ENCODE assay signal across 21 mouse cellular contexts in genomic region chr16:51048650-51049049, GRCm38 (mm10).
DNase-seq lines count a peak whose midpoint lies in the region; ATAC-seq and TF ChIP-seq lines count a peak whose summit lies in the region.
"Had no signal": no experiment of that assay in that cellular context is flagged by ENCODE, and none has a peak within 500 bp of the region (broad histone marks: within the 10 kb centered on the region; RNA-seq: fewer than 3 reads in every experiment).

No protein-coding gene starts in this region.

- no peaks in the 10 kb centered on the region for H3K27me3 ChIP-seq in embryonic facial prominence, embryonic 14.5 days (replicated peaks; ENCODE audit: control insufficient read depth, insufficient read depth, low read length)
- H3K27me3 ChIP-seq in embryonic facial prominence, embryonic 10.5 days (replicated peaks; ENCODE audit: low read depth, poor library complexity, severe bottlenecking) = no peaks in the 10 kb centered on the region
- H3K27me3 ChIP-seq in heart, embryonic 12.5 days (replicated peaks) = no peaks in the 10 kb centered on the region
- H3K27me3 ChIP-seq in lung, postnatal 0 days (replicated peaks; ENCODE audit: insufficient read depth, low read length) = no peaks in the 10 kb centered on the region
- H3K27me3 ChIP-seq: CH12.LX; embryonic facial prominence, embryonic 12.5 days; liver, embryonic 15.5 days; neural tube, embryonic 15.5 days had no signal

- no peak for TF ChIP-seq EP300 in lung, postnatal 0 days (IDR thresholded peaks at IDR 0.05)

- H3K4me3 ChIP-seq in embryonic facial prominence, embryonic 14.5 days (ENCODE audit: low read depth, low read length) = no peak overlapping the region
- no peak overlapping the region for H3K4me3 ChIP-seq in embryonic facial prominence, embryonic 10.5 days
- no peak overlapping the region for H3K4me3 ChIP-seq in heart, embryonic 12.5 days
- H3K4me3 ChIP-seq in lung, postnatal 0 days (ENCODE audit: low read depth, low read length) = no peak overlapping the region
- H3K4me3 ChIP-seq: embryonic facial prominence, embryonic 12.5 days; forebrain, embryonic 10.5 days; liver, embryonic 15.5 days; myocyte; neural tube, embryonic 15.5 days had no signal

- no peak for TF ChIP-seq CTCF in lung, postnatal 0 days (IDR thresholded peaks at IDR 0.05)

- H3K4me2 ChIP-seq in embryonic facial prominence, embryonic 14.5 days (ENCODE audit: low read depth, low read length) = no peak overlapping the region
- no peak overlapping the region for H3K4me2 ChIP-seq in heart, embryonic 12.5 days
- no peak overlapping the region for H3K4me2 ChIP-seq in lung, postnatal 0 days (replicated peaks; ENCODE audit: low read depth, low read length)
- H3K4me2 ChIP-seq: embryonic facial prominence, embryonic 12.5 days; liver, embryonic 15.5 days; neural tube, embryonic 15.5 days had no signal

- WGBS in embryonic facial prominence, embryonic 14.5 days = 38% methylated on average over 2 of the region's 2 CpGs
- WGBS in embryonic facial prominence, embryonic 10.5 days = 75% methylated on average over 2 of the region's 2 CpGs
- 50% methylated on average over 2 of the region's 2 CpGs for WGBS in heart, embryonic 12.5 days
- WGBS in lung, postnatal 0 days = 31% methylated on average over 2 of the region's 2 CpGs

- ATAC-seq in embryonic facial prominence, embryonic 14.5 days (ENCODE audit: low read depth) = 0 out of 2 replicates have a peak, but pooled peaks have one; percentile 18
- ATAC-seq in heart, embryonic 12.5 days (ENCODE audit: insufficient number of reproducible peaks, low FRiP score) = no peak
- ATAC-seq in lung, postnatal 0 days = no peak
- ATAC-seq: hindbrain, postnatal 0 days had no signal

- intact Hi-C loops in left cerebral cortex, postnatal 14 days (cut with DNase I) = no loop called here

- no peaks in the 10 kb centered on the region for H3K36me3 ChIP-seq in embryonic facial prominence, embryonic 14.5 days (ENCODE audit: control insufficient read depth, insufficient read depth, low read length)
- H3K36me3 ChIP-seq in embryonic facial prominence, embryonic 10.5 days (replicated peaks) = no peaks in the 10 kb centered on the region
- no peaks in the 10 kb centered on the region for H3K36me3 ChIP-seq in heart, embryonic 12.5 days
- no peaks in the 10 kb centered on the region for H3K36me3 ChIP-seq in lung, postnatal 0 days (ENCODE audit: insufficient read depth, low read length)
- H3K36me3 ChIP-seq: embryonic facial prominence, embryonic 12.5 days; forebrain, embryonic 10.5 days; liver, embryonic 15.5 days; neural tube, embryonic 15.5 days had no signal

- peak; percentile 89 for DNase-seq in embryonic facial prominence, embryonic 14.5 days (ENCODE audit: low spot score)
- no peak for DNase-seq in embryonic facial prominence, embryonic 10.5 days (ENCODE audit: low spot score)
- peak; percentile 8 for DNase-seq in heart, postnatal 4 days
- peak; percentile 2 for DNase-seq in 3T3-L1 (ENCODE audit: low read depth, low spot score)
- DNase-seq in lung, postnatal 0 days (ENCODE audit: low spot score) = peak; percentile 61
- DNase-seq in frontal cortex, postnatal 25 days (ENCODE audit: low spot score in 2 of 2) = no peak
- no peak for DNase-seq in left cerebral cortex, postnatal 14 days (ENCODE audit: low spot score in 2 of 2)
- DNase-seq: adrenal gland, postnatal 36 days; cerebellum, adult 2 months; gastrocnemius, postnatal 14 days; kidney, adult 8-10 months; midbrain, embryonic 14.5 days; thymus, postnatal 36 days had no signal

- no peaks in the 10 kb centered on the region for H3K4me1 ChIP-seq in embryonic facial prominence, embryonic 14.5 days (ENCODE audit: control insufficient read depth, insufficient read depth, low read length)
- no peaks in the 10 kb centered on the region for H3K4me1 ChIP-seq in embryonic facial prominence, embryonic 10.5 days
- no peaks in the 10 kb centered on the region for H3K4me1 ChIP-seq in heart, embryonic 12.5 days (replicated peaks)
- H3K4me1 ChIP-seq in lung, postnatal 0 days (ENCODE audit: insufficient read depth, low read depth, low read length) = no peaks in the 10 kb centered on the region
- H3K4me1 ChIP-seq: embryonic facial prominence, embryonic 12.5 days; forebrain, embryonic 10.5 days; liver, embryonic 15.5 days; neural tube, embryonic 15.5 days had no signal

- H3K9ac ChIP-seq in embryonic facial prominence, embryonic 14.5 days (ENCODE audit: low read depth, low read length) = no peak overlapping the region
- no peak overlapping the region for H3K9ac ChIP-seq in heart, embryonic 12.5 days
- no peak overlapping the region for H3K9ac ChIP-seq in lung, postnatal 0 days (replicated peaks; ENCODE audit: low read depth)
- H3K9ac ChIP-seq: embryonic facial prominence, embryonic 12.5 days; liver, embryonic 15.5 days; neural tube, embryonic 15.5 days had no signal

- no peak overlapping the region for H3K27ac ChIP-seq in embryonic facial prominence, embryonic 14.5 days (replicated peaks; ENCODE audit: low read depth, low read length)
- H3K27ac ChIP-seq in embryonic facial prominence, embryonic 10.5 days (replicated peaks) = no peak overlapping the region
- no peak overlapping the region for H3K27ac ChIP-seq in heart, embryonic 12.5 days (ENCODE audit: poor library complexity, severe bottlenecking)
- H3K27ac ChIP-seq in lung, postnatal 0 days (ENCODE audit: low read length) = no peak overlapping the region
- H3K27ac ChIP-seq: embryonic facial prominence, embryonic 12.5 days; forebrain, embryonic 10.5 days; hindbrain, postnatal 0 days; liver, embryonic 15.5 days; neural tube, embryonic 15.5 days had no signal

- no peaks in the 10 kb centered on the region for H3K9me3 ChIP-seq in embryonic facial prominence, embryonic 14.5 days (ENCODE audit: control insufficient read depth, low read length)
- H3K9me3 ChIP-seq in embryonic facial prominence, embryonic 10.5 days = no peaks in the 10 kb centered on the region
- no peaks in the 10 kb centered on the region for H3K9me3 ChIP-seq in heart, embryonic 12.5 days (replicated peaks)
- no peaks in the 10 kb centered on the region for H3K9me3 ChIP-seq in lung, postnatal 0 days (ENCODE audit: low read length)
- H3K9me3 ChIP-seq: embryonic facial prominence, embryonic 12.5 days; forebrain, embryonic 10.5 days; liver, embryonic 15.5 days; neural tube, embryonic 15.5 days had no signal

Comparison
In these comparisons a context has a peak if more than half of its experiments do, and no peak if none do; other contexts are left out.
1. DNase-seq: peak in embryonic facial prominence, embryonic 14.5 days (single experiment), heart, postnatal 4 days (single experiment), 3T3-L1 (single experiment) and lung, postnatal 0 days (single experiment); none in embryonic facial prominence, embryonic 10.5 days (single experiment), frontal cortex, postnatal 25 days (0 of 2) and left cerebral cortex, postnatal 14 days (0 of 2).